In genomic region chr1:167393683-167394492, GRCm38 (mm10) we compare ENCODE assay signal across 8 mouse cellular contexts. TPM values are rescaled to one million over a fixed set of nuclear protein-coding genes. Genes with fewer than 3 reads are reported as not detected.
DNase-seq lines count a peak whose midpoint lies in the region; ATAC-seq lines count a peak whose summit lies in the region.

Mgst3 (minus strand) TSS chr1:167393841.

- ATAC-seq in intestine, embryonic 14.5 days (replicated peaks; ENCODE audit: low FRiP score, low TSS enrichment, low read depth), result peak; percentile 97

- H3K4me2 ChIP-seq in intestine, embryonic 14.5 days (ENCODE audit: low read length), result peak within 1 kb of the TSS; percentile 78

- H3K27ac ChIP-seq in intestine, embryonic 14.5 days (ENCODE audit: low read depth), result peak within 1 kb of the TSS; percentile 86

- WGBS in intestine, embryonic 14.5 days, result under 1% methylated on average over 45 of the region's 45 CpGs

- peak within 1 kb of the TSS; percentile 67 for H3K4me3 ChIP-seq in intestine, embryonic 14.5 days (ENCODE audit: low read depth, low read length)

- intact Hi-C loops in left cerebral cortex, postnatal 14 days (cut with DNase I), result no loop called here

- peak within 1 kb of the TSS; percentile 73 for H3K9ac ChIP-seq in intestine, embryonic 14.5 days (ENCODE audit: low read length)

- no peaks in the 10 kb centered on the region for H3K36me3 ChIP-seq in intestine, embryonic 14.5 days (ENCODE audit: control insufficient read depth, insufficient read depth, low read length)

- H3K27me3 ChIP-seq in intestine, embryonic 14.5 days (replicated peaks; ENCODE audit: control insufficient read depth, insufficient read depth, low read length), result no peaks in the 10 kb centered on the region

- H3K4me1 ChIP-seq in intestine, embryonic 14.5 days (replicated peaks; ENCODE audit: control insufficient read depth, insufficient read depth, low read length), result peaks cover 6% of the 10 kb centered on the region; the same call in 1 of the 2 replicates

- DNase-seq in adrenal gland, adult 18-20 months (ENCODE audit: low spot score in 2 of 2), result peak; percentile 95 to 96
- peak; percentile 96 for DNase-seq in embryo, embryonic 11 days
- peak; percentile 92 for DNase-seq in gastrocnemius, postnatal 25 days
- DNase-seq in intestine, embryonic 14.5 days (ENCODE audit: low spot score), result peak; percentile 99
- peak; percentile 94 to 97 for DNase-seq in left cerebral cortex, postnatal 14 days (ENCODE audit: low spot score in 2 of 2)
- peak; percentile 95 for DNase-seq in mesoderm, embryonic 11.5 days (ENCODE audit: low read depth, low spot score)
- peak; percentile 89 to 91 for DNase-seq in right cerebral cortex, postnatal 36 days (ENCODE audit: low spot score in 2 of 2)
- peak; percentile 97 for DNase-seq in yolk sac, embryonic 10.5 days (ENCODE audit: low spot score)

- no peaks in the 10 kb centered on the region for H3K9me3 ChIP-seq in intestine, embryonic 14.5 days (ENCODE audit: control insufficient read depth, low read length)

RNA-seq across cellular contexts. Expression of gene Mgst3, which starts in this region (rescaled TPM):
- 10 to 100 TPM; 71.3 to 93.4 TPM for total RNA-seq in adrenal gland, adult 18-20 months (2021)
- 10 to 100 TPM; 84.7 to 94.2 TPM for total RNA-seq in gastrocnemius, postnatal 25 days (2021)
- polyA plus RNA-seq in intestine, embryonic 14.5 days (2014; fragmentation: Nextera tagmentation; extraction: Ambion mirVana), result 179 and 217 TPM in 2 replicates
- total RNA-seq in left cerebral cortex, postnatal 14 days (2021), result 100 to 1,000 TPM; 152 to 157 TPM

Comparison
In these comparisons a context has a peak if more than half of its experiments do, and no peak if none do; other contexts are left out.
1. Peak in every context shown above with its lines: DNase-seq, ATAC-seq, H3K4me3 ChIP-seq and H3K27ac ChIP-seq.